Mouse (Mus musculus) MEL (cell line): ENCODE measurements around the gene Lhfp. TPM values are rescaled to one million over a fixed set of nuclear protein-coding genes. Genes with fewer than 3 reads are reported as not detected.

ENCODE experiments used
- DNase-seq: peaks from one replicate; pipeline ENCODE4 v3.0.0; 2011; ENCODE audit warnings: low read depth, low spot score
- H3K27ac ChIP-seq: 2 replicates; pipeline ENCODE4 v1.5.1; 2012; ENCODE audit warnings: low read depth, mild to moderate bottlenecking, control low read depth, low read length, moderate library complexity; ENCODE audit not compliant: control insufficient read depth
- H3K27me3 ChIP-seq, 2 experiments: fragments of 150-350 bp in 1 of 2; sonication (generic) in 1 of 2; 2 replicates each; pipeline ENCODE4 v1.6.1; 2012; ENCODE audit warnings: low read length in 2 of 2, mild to moderate bottlenecking in 2 of 2, improper control_type of control experiment in 1 of 2, moderate library complexity in 1 of 2; ENCODE audit not compliant: insufficient read depth in 2 of 2, control insufficient read depth in 1 of 2
- H3K36me3 ChIP-seq, 2 experiments: 2 replicates each; pipeline ENCODE4 v1.6.1; 2012 to 2014; ENCODE audit warnings: low read length in 2 of 2, improper control_type of control experiment in 1 of 2, inconsistent platforms in 1 of 2, mild to moderate bottlenecking in 1 of 2; ENCODE audit not compliant: insufficient read depth in 2 of 2, control insufficient read depth in 1 of 2
- H3K4me1 ChIP-seq, 2 experiments: fragments of 150-350 bp in 1 of 2; sonication (generic) in 1 of 2; 2 replicates each; pipeline ENCODE4 v1.6.1; 2012; ENCODE audit warnings: low read length in 2 of 2, improper control_type of control experiment in 1 of 2, mild to moderate bottlenecking in 1 of 2; ENCODE audit not compliant: insufficient read depth in 2 of 2, control insufficient read depth in 1 of 2
- H3K4me3 ChIP-seq, 2 experiments: fragments of 150-350 bp in 1 of 2; sonication (generic) in 1 of 2; 2 replicates each; pipeline ENCODE4 v1.5.1; 2012; ENCODE audit warnings: low read depth in 2 of 2, low read length in 2 of 2, mild to moderate bottlenecking in 2 of 2, moderate library complexity in 2 of 2, control low read depth in 1 of 2, improper control_type of control experiment in 1 of 2; ENCODE audit not compliant: control insufficient read depth in 1 of 2, insufficient read depth in 1 of 2
- H3K79me2 ChIP-seq: 2 replicates; pipeline ENCODE4 v1.6.1; 2012; ENCODE audit warnings: mild to moderate bottlenecking, low read length, moderate library complexity; ENCODE audit not compliant: control insufficient read depth, poor library complexity, insufficient read depth
- H3K9ac ChIP-seq: 2 replicates; pipeline ENCODE4 v1.6.1; 2012; ENCODE audit warnings: low read depth, mild to moderate bottlenecking, control low read depth, low read length, moderate library complexity; ENCODE audit not compliant: control insufficient read depth, poor library complexity, severe bottlenecking
- H3K9me3 ChIP-seq: fragments of 150-350 bp; sonication (generic); replicated peaks from 2 replicates; pipeline ENCODE4 v1.6.1; 2012; ENCODE audit warnings: mild to moderate bottlenecking, low read length, improper control_type of control experiment, moderate library complexity; ENCODE audit not compliant: insufficient read depth
- BHLHE40 ChIP-seq: IDR thresholded peaks from 2 replicates; pipeline ENCODE4 v1.6.1; 2012; ENCODE audit warnings: low read depth, mild to moderate bottlenecking, inconsistent platforms, low read length, improper control_type of control experiment, borderline replicate concordance
- CHD1 ChIP-seq: IDR thresholded peaks from 2 replicates; pipeline ENCODE4 v1.6.1; 2012; ENCODE audit warnings: low read depth, mild to moderate bottlenecking, inconsistent platforms, low read length, improper control_type of control experiment
- CHD2 ChIP-seq: IDR thresholded peaks from 2 replicates; pipeline ENCODE4 v1.6.1; 2011; ENCODE audit warnings: low read length, improper control_type of control experiment
- ELF1 ChIP-seq: IDR thresholded peaks from 2 replicates; pipeline ENCODE4 v1.6.1; 2014; ENCODE audit warnings: low read depth, mild to moderate bottlenecking, inconsistent platforms, low read length, improper control_type of control experiment, moderate library complexity
- GABPA ChIP-seq: IDR thresholded peaks from 2 replicates; pipeline ENCODE4 v1.6.1; 2012; ENCODE audit warnings: low read depth, mild to moderate bottlenecking, inconsistent platforms, low read length, improper control_type of control experiment, moderate library complexity
- GATA1 ChIP-seq: IDR thresholded peaks from 2 replicates; pipeline ENCODE4 v1.6.1; 2011; ENCODE audit warnings: low read depth, low read length, improper control_type of control experiment
- JUND ChIP-seq: IDR thresholded peaks from 2 replicates; pipeline ENCODE4 v1.6.1; 2011; ENCODE audit warnings: low read depth, mild to moderate bottlenecking, improper control_type of control experiment, low read length
- KAT2A ChIP-seq: conservative IDR thresholded peaks from 2 replicates; pipeline ENCODE4 v1.6.1; 2012; ENCODE audit warnings: low read depth, low read length, improper control_type of control experiment, inconsistent platforms
- MAFK ChIP-seq: IDR thresholded peaks from 2 replicates; pipeline ENCODE4 v1.6.1; 2011; ENCODE audit warnings: low read depth, mild to moderate bottlenecking, low read length, improper control_type of control experiment, borderline replicate concordance
- MAZ ChIP-seq: IDR thresholded peaks from 2 replicates; pipeline ENCODE4 v1.6.1; 2012; ENCODE audit warnings: low read depth, mild to moderate bottlenecking, inconsistent platforms, low read length, improper control_type of control experiment
- POLR2A ChIP-seq, 2 experiments: IDR thresholded peaks; 2 replicates each; pipeline ENCODE4 v1.6.1; 2011 to 2012; ENCODE audit warnings: low read length in 2 of 2, mild to moderate bottlenecking in 2 of 2, control low read depth in 1 of 2, improper control_type of control experiment in 1 of 2, low read depth in 1 of 2, moderate library complexity in 1 of 2; ENCODE audit not compliant: control insufficient read depth in 1 of 2, insufficient read depth in 1 of 2, poor library complexity in 1 of 2
- POLR2AphosphoS5 ChIP-seq: IDR thresholded peaks from 2 replicates; pipeline ENCODE4 v1.6.1; 2012; ENCODE audit warnings: low read depth, borderline replicate concordance, mild to moderate bottlenecking, inconsistent platforms, low read length, moderate library complexity, mixed read lengths
- RAD21 ChIP-seq: IDR thresholded peaks from 2 replicates; pipeline ENCODE4 v1.6.1; 2011; ENCODE audit warnings: mild to moderate bottlenecking, low read depth, low read length, improper control_type of control experiment
- RCOR1 ChIP-seq: IDR thresholded peaks from 2 replicates; pipeline ENCODE4 v1.6.1; 2012; ENCODE audit warnings: low read depth, mild to moderate bottlenecking, inconsistent platforms, low read length, improper control_type of control experiment
- SMC3 ChIP-seq: IDR thresholded peaks from 2 replicates; pipeline ENCODE4 v1.6.1; 2011; ENCODE audit warnings: low read depth, low read length, improper control_type of control experiment
- TBP ChIP-seq: IDR thresholded peaks from 2 replicates; pipeline ENCODE4 v1.8.0; 2011; ENCODE audit warnings: low read depth, low read length, improper control_type of control experiment
- TCF12 ChIP-seq: IDR thresholded peaks from 2 replicates; pipeline ENCODE4 v1.6.1; 2014; ENCODE audit warnings: low read depth, mild to moderate bottlenecking, inconsistent platforms, low read length, improper control_type of control experiment, moderate library complexity
- ZKSCAN1 ChIP-seq: IDR thresholded peaks from 2 replicates; pipeline ENCODE4 v1.6.1; 2012; ENCODE audit warnings: low read depth, mild to moderate bottlenecking, inconsistent platforms, low read length, improper control_type of control experiment, moderate library complexity
- polyA plus RNA-seq, 2 experiments: library from polyadenylated mRNA; stranded (reverse) in 1 of 2; unstranded in 1 of 2; fragments of >175 nt in 1 of 2; fragments of >200 nt in 1 of 2; gene quantifications; 2 replicates each; pipeline versions ENCODE4 v1.2.1 to v1.2.4; 2012; ENCODE audit warnings: low replicate concordance in 2 of 2, low read depth in 1 of 2; ENCODE audit not compliant: insufficient read length in 2 of 2, insufficient read depth in 1 of 2, missing spikeins in 1 of 2
- total RNA-seq: library from RNA; depleted of rRNA; stranded (reverse); fragments of 300-350 nt; gene quantifications from 2 replicates; pipeline ENCODE4 v1.2.3, GENCODE M21; 2012

Gene Lhfp
- total and polyA plus RNA-seq, 3 experiments = not detected

GRCm38 (mm10) chr3:53100803-53101202, 59.5 kb downstream of the Lhfp start:
- no peaks in the 10 kb centered on the region for H3K4me1 ChIP-seq
- no peak for TF ChIP-seq POLR2A (IDR thresholded peaks at IDR 0.05; ENCODE audit: control insufficient read depth in 1 of 2, insufficient read depth in 1 of 2, low read depth in 1 of 2, low read length in 2 of 2, poor library complexity in 1 of 2)
- no peak for TF ChIP-seq CHD1
- TF ChIP-seq RAD21 = no peak
- TF ChIP-seq GATA1 = no peak
- TF ChIP-seq KAT2A = no peak
- TF ChIP-seq ZKSCAN1 = no peak
- TF ChIP-seq TCF12 = no peak
- TF ChIP-seq SMC3 = no peak
- no peak for TF ChIP-seq BHLHE40
- TF ChIP-seq CHD2 = no peak
- no peak for TF ChIP-seq RCOR1
- no peak for TF ChIP-seq TBP
- TF ChIP-seq MAZ = no peak

GRCm38 (mm10) chr3:53101711-53102110, 60.4 kb downstream of the Lhfp start:
- Histone ChIP-seq H3K4me3 (no peak overlapping the region), H3K36me3 (no peaks in the 10 kb centered on the region), H3K9ac (no peak overlapping the region), H3K27ac (no peak overlapping the region), H3K79me2 (no peaks in the 10 kb centered on the region), H3K9me3 (no peaks in the 10 kb centered on the region)
- no peak for DNase-seq
- TF ChIP-seq POLR2AphosphoS5 (no peak), ELF1 (no peak), JUND (no peak), GABPA (no peak), MAFK (no peak), BHLHE40 (no peak)
- TF ChIP-seq, all 39 proteins: peak for 0
- H3K4me1 ChIP-seq = no peaks in the 10 kb centered on the region
- no peaks in the 10 kb centered on the region for H3K27me3 ChIP-seq

More at GRCm38 (mm10) chr3:53100803-53101202, 59.5 kb downstream of the Lhfp start:
- no peaks in the 10 kb centered on the region for H3K36me3 ChIP-seq
- no peaks in the 10 kb centered on the region for H3K27me3 ChIP-seq
- DNase-seq = no peak
- H3K9me3 ChIP-seq = no peaks in the 10 kb centered on the region
- no peak overlapping the region for H3K27ac ChIP-seq
- no peak overlapping the region for H3K9ac ChIP-seq
- no peaks in the 10 kb centered on the region for H3K79me2 ChIP-seq
- H3K4me3 ChIP-seq = no peak overlapping the region
